Mouse (Mus musculus): ENCODE data around the gene Gm2030.
"Not testable (repeated sequence)": the region's sequence is repeated elsewhere in the genome, so short reads cannot be mapped to it uniquely, and the experiment has no call there.

DNA sequence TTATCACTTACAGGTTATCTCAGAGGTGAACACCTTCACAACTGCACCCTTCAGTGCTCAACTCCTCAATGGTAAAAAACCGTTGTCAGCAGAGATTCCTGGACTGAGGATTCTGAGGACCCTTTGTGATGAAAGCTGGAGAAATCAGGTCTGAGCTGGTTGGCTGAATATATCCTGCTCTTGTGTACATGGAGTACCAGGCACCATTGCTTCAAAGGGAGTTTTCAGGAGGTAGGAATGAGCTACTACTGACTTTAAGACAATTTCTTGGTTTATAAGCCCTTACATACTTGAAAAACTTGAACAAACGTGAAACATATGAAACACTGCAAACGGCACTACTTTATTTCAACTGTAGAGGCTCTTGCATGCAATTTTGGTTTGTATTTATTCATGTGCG lies at the start of gene Gm2030:
- not testable (repeated sequence) for TF ChIP-seq CTCF, EP300 (IDR thresholded peaks at IDR 0.05)
